Mouse (Mus musculus) hindbrain, embryonic 10.5 days (tissue): ENCODE data around the gene Agxt. TPM values are rescaled to one million over a fixed set of nuclear protein-coding genes. Genes with fewer than 3 reads are reported as not detected.
A peak's percentile ranks its signal among the peaks of the same experiment; 100 is the strongest.

Experiments
- DNase-seq: peaks from one replicate; pipeline ENCODE4 v3.0.0-alpha.2; 2017; ENCODE audit warnings: low spot score
- H3K27ac ChIP-seq: fragments of 300-500 bp; sonication (generic); 2 replicates; pipeline ENCODE4 v1.5.1; 2016; ENCODE audit warnings: mild to moderate bottlenecking, moderate library complexity
- H3K27me3 ChIP-seq: fragments of 300-500 bp; sonication (generic); 2 replicates; pipeline ENCODE4 v1.6.1; 2016; ENCODE audit warnings: mild to moderate bottlenecking; ENCODE audit not compliant: poor library complexity, insufficient read depth, severe bottlenecking
- H3K36me3 ChIP-seq: fragments of 300-500 bp; sonication (generic); 2 replicates; pipeline ENCODE4 v1.6.1; 2016; ENCODE audit warnings: mild to moderate bottlenecking, moderate library complexity
- H3K4me1 ChIP-seq: fragments of 300-500 bp; sonication (generic); replicated peaks from 2 replicates; pipeline ENCODE4 v1.6.1; 2016; ENCODE audit warnings: mild to moderate bottlenecking
- H3K4me3 ChIP-seq: fragments of 300-500 bp; sonication (generic); 2 replicates; pipeline ENCODE4 v1.5.1; 2016; ENCODE audit warnings: mild to moderate bottlenecking, moderate library complexity
- H3K9me3 ChIP-seq: fragments of 300-500 bp; sonication (generic); 2 replicates; pipeline ENCODE4 v1.6.1; 2016; ENCODE audit warnings: mild to moderate bottlenecking, moderate library complexity
- whole genome bisulfite sequencing: fragments of 180-500 bp; shearing (Covaris S2); methylation state at CpG from one replicate; pipeline ENCODE4 v1.1.7; 2016; 5-methylcytosine and 5-hydroxymethylcytosine counted together
- polyA plus RNA-seq: library from polyadenylated mRNA; unstranded; fragments of >200 nt; fragmentation: Nextera tagmentation; extraction: Ambion mirVana; gene quantifications from 2 replicates; pipeline ENCODE4 v1.2.1, GENCODE M21; 2016

Agxt gene
- polyA plus RNA-seq, 1 experiment from 2014 or later = not detected

DNA sequence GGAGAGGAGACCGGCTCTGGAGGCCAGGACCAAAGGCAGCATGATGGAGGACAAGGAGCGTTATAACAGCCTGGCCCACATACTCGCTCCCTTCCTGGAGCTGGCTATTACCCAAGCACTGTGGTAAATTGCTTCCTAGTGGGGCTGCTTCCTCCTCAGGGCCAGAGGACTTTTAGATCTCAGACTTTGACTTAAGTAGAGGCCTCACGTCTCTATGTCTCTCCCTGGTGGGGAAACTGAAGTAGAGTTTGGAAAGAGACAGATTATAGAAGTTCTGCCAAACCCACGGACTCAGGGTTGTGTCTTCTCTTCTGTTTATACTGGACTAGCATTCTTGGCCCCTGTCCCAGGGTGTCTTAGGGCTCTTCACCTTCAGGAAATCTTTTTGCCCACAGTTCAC is 9.8 kb upstream of the Agxt start:
- Histone ChIP-seq H3K9me3 (no peaks in the 10 kb centered on the region), H3K4me3 (no peak overlapping the region), H3K36me3 (no peaks in the 10 kb centered on the region), H3K27ac (no peak overlapping the region), H3K4me1 (peaks cover 19% of the 10 kb centered on the region), H3K27me3 (no peaks in the 10 kb centered on the region)
- DNase-seq = no peak
- WGBS = 73% methylated on average over 5 of the region's 5 CpGs

DNA sequence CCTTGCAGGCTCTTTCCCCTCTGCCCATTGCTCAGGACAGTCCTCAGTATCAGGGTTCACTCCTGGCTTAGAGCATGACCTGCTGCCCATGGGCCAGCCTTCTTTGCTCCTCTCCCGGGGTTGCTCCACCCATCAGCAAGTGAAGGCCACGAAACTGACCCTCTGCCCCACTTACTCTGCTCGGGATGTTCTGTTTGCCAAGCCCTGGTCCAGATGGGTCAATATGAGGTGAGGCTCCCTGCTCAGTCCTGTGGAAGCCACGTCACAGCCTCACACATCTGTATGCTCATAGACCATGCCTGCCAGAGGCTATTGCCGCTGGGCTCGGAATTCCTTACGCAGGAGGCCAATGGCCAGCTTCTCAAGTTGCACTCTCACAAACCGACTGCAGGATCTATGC is 6.8 kb upstream of the Agxt start:
- 83% methylated on average over 8 of the region's 8 CpGs for WGBS
- H3K4me3 ChIP-seq = no peak overlapping the region

DNA sequence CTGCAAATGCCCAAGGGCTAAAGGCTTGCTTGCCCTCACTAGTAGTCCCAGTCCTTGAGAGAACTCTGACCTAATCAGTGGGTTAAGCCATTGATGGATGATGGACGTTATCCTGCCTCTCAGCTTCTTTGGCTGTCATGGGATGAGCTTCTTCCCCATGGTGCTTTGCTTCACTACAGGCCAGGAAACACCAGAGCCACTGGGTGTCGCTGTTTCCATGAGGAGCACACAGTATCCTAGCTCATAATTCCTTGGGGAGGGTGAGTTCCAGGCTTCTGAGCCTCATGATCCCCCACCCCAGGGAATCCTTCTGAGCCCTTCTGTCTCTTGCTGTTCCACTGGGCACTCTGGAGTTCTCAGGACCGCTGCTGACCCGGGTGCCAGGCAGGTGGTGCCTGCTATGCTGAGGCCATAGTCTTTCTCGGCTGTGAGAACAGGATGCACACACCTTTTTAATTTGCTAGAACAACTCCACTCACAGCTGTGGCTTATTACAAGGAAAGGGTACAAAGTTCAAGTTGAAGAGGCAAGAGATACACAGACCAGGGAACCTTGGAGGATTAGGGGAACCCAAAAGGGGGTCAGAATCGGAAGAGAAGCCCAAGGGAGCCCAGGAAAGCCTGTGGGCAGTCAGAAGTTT is 6.2 kb upstream of the Agxt start:
- Histone ChIP-seq H3K36me3 (no peaks in the 10 kb centered on the region), H3K4me1 (peaks cover 19% of the 10 kb centered on the region), H3K27ac (peak overlapping the region; percentile 2; the same call in 1 of the 2 replicates), H3K9me3 (no peaks in the 10 kb centered on the region), H3K4me3 (no peak overlapping the region), H3K27me3 (no peaks in the 10 kb centered on the region)
- peak; percentile 63 for DNase-seq
- 28% methylated on average over 6 of the region's 6 CpGs for WGBS

More for the DNA sequence above, 6.8 kb upstream of the Agxt start:
- peaks cover 20% of the 10 kb centered on the region for H3K4me1 ChIP-seq
- no peaks in the 10 kb centered on the region for H3K36me3 ChIP-seq
- DNase-seq = no peak
- H3K27me3 ChIP-seq = no peaks in the 10 kb centered on the region
- no peak overlapping the region for H3K27ac ChIP-seq
- no peaks in the 10 kb centered on the region for H3K9me3 ChIP-seq

DNA sequence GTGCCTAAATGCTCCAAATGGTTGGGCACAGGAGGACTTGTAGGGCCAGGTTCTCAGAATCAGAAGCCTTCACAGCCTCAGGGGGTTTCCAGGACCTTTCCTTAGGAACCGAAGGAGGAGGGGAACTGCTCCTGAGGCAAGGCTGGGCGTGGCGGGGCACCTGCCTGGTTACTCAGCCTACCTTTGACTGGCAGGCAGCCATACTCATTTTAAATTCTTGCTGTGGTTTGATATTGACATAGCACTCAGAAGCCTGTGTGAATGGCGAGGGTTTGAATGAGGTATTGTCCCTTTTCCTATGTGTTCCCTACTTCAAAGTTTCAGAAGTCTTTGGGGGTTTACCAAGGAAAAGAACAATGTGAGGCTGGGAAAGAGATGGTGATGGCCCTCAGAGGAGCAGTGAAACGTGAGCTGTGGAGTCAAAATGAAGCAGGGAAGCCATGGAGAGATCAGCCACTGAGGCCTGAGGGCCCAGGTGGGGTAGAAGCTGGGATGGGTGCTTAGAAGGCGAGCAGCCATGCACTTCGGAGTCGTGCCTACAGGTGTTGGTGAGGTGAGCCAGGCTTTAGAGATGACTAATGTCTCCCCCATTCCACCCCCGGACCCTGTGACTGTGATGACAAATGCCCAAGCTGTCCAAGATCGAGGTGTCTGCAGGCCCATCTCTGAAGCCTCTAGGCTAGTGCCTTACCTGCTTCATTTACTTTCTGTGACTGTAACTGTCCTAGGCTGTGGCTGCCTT is 4.6 kb upstream of the Agxt start:
- Histone ChIP-seq H3K27me3 (no peaks in the 10 kb centered on the region), H3K9me3 (no peaks in the 10 kb centered on the region), H3K27ac (no peak overlapping the region), H3K4me1 (peaks cover 17% of the 10 kb centered on the region), H3K4me3 (no peak overlapping the region), H3K36me3 (no peaks in the 10 kb centered on the region)
- WGBS = 74% methylated on average over 10 of the region's 10 CpGs
- no peak for DNase-seq

DNA sequence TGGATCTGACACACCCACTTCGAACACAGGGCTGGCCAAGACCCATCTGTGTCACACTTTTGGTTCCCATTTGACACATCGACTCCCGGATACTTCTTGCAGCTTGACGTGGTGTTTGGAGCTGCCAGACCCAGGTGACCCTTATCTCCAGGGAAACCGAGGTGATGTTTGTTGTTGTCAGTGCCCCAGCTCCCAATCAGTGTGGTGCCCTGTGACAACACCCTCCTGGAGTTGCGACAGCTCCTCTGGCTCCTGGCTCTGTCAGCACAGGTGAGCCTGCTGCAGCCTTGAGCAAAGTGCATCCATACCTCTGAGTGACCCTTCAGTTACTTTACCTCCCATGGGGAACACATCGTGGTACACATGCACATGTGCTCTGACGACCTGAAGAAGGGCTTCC is 2.4 kb upstream of the Agxt start:
- 73% methylated on average over 8 of the region's 8 CpGs for WGBS
- Histone ChIP-seq H3K9me3 (no peaks in the 10 kb centered on the region), H3K4me1 (peaks cover 17% of the 10 kb centered on the region), H3K27ac (no peak overlapping the region), H3K36me3 (no peaks in the 10 kb centered on the region), H3K4me3 (no peak overlapping the region), H3K27me3 (no peaks in the 10 kb centered on the region)
- DNase-seq = no peak

DNA sequence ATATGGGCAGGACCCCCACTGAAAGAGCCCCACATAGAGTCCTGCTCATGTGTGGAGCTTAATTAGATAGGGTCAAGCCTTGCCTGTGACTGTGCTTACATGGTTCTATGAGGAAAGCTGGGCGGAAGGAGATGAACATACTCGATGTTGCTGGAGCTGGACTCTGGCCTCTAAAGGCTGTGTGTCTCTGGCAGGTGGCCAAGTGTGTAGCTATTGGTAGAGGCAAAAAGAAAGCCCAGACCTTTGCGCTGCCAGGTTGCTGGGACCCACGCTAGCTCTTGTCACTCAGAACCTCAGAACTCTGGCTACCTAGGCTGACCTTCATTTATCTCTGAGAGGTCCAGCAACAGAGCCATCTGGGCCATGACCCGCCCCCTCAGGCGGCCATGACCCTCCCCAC is 3.5 kb downstream of the Agxt start:
- Histone ChIP-seq H3K4me1 (peaks cover 5% of the 10 kb centered on the region; the same call in 1 of the 2 replicates), H3K27ac (no peak overlapping the region), H3K9me3 (no peaks in the 10 kb centered on the region), H3K27me3 (no peaks in the 10 kb centered on the region), H3K36me3 (no peaks in the 10 kb centered on the region), H3K4me3 (no peak overlapping the region)
- WGBS = 85% methylated on average over 6 of the region's 6 CpGs
- no peak for DNase-seq

DNA sequence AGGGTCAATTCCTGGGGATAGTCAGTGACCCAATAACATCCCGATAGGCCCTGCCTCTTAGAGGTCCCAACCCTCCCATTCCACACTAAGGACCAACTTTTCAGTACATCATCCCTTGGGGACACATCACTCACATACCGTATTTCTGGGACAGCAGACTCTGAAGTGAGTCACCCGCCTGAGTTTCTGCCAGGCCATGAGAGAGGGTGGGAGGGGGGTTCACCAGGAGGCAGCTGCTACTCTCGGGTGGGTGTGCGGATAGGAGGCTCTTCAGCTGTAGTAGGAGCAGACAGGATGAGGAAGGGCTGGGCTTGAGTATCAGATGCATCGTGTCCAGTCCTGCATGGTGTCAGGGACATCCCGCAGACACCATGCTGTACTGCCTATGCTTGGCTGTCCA is 4.7 kb downstream of the Agxt start:
- Histone ChIP-seq H3K9me3 (no peaks in the 10 kb centered on the region), H3K4me3 (no peak overlapping the region), H3K27ac (no peak overlapping the region), H3K36me3 (no peaks in the 10 kb centered on the region), H3K27me3 (no peaks in the 10 kb centered on the region), H3K4me1 (peaks cover 14% of the 10 kb centered on the region; the same call in 1 of the 2 replicates)
- 88% methylated on average over 7 of the region's 7 CpGs for WGBS
- DNase-seq = no peak

DNA sequence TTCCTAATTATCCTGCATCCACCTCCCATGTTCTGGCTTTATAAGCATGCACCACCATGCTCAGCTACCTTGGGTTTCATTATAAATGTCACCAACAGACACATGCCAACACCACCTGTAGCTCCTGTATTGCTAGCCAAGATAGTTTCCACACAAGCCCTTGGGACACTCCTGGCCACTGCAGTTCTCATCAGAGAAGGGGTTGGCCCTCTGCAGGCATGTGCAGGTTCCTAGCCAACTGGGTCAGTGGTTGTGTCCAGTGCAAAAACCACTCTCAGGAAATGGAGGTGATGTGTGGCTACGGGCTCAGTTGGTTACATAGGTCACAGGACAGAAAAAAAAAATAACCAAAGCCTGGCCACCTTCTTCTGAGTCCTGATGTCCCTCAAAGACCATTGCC is 7.8 kb downstream of the Agxt start:
- peaks cover 14% of the 10 kb centered on the region; the same call in 1 of the 2 replicates for H3K4me1 ChIP-seq
- WGBS = 75% methylated on average over 1 of the region's 1 CpGs
- H3K27me3 ChIP-seq = no peaks in the 10 kb centered on the region
- no peaks in the 10 kb centered on the region for H3K36me3 ChIP-seq
- no peak overlapping the region for H3K4me3 ChIP-seq
- no peak overlapping the region for H3K27ac ChIP-seq
- DNase-seq = no peak
- H3K9me3 ChIP-seq = no peaks in the 10 kb centered on the region

DNA sequence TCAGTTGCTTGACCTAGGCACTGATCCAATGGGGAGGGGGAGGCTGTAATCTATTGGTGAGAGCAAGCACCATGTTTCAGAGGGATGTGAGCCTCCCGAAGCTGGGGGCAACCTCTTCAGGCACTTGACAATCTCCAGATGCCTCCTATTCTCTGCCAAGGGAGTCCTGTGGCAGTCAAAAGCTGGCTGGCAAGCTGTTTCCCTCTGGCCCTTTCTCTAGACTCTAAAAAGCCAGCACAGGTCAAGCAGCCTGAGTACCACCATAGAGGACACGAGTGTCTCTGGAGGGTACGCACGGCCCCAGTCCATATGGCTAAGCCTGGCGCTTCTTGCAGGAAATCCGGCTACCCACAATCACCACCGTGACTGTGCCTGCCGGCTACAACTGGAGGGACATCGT is 9.1 kb downstream of the Agxt start:
- no peaks in the 10 kb centered on the region for H3K36me3 ChIP-seq
- no peak for DNase-seq
- peaks cover 10% of the 10 kb centered on the region; the same call in 1 of the 2 replicates for H3K4me1 ChIP-seq
- WGBS = 86% methylated on average over 9 of the region's 9 CpGs
- no peaks in the 10 kb centered on the region for H3K9me3 ChIP-seq
- H3K27me3 ChIP-seq = no peaks in the 10 kb centered on the region
- no peak overlapping the region for H3K27ac ChIP-seq
- H3K4me3 ChIP-seq = no peak overlapping the region

DNA sequence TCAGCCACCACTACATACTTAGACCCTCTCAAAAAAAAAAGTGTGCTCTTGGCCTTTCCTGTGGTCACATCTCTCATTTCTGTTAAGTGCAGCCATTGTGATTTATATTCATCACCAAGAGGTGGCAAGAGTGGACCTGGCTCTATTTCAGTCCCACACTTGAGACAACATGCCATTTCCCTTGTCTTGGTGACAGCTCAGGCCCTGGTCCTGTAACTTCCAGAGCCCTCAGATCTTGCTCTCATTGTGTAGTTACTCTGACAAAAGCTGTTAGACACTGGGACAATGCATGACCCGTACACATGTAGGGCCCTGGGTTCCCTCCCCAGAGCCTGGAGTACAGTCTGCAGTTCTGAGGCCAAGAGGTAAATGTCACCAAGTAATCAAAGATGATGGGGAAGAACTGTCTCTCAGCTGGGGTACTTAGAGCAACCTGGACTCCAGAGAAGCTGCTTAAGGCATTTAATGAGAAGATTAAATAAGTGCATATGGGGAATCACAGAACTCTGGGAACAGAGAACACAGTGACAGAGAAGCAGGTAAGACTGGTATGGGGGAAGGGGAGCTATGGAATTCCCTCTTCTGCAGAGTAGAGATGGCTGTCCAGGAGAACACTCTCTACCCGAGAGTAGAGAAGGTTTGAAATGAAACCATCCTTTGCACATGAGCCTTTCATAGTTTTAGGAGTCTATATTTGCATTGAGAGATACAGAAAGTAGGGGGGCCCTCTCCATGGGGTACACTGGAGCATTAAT is 16.0 kb downstream of the Agxt start:
- no peak for DNase-seq
- Histone ChIP-seq H3K4me1 (no peaks in the 10 kb centered on the region), H3K9me3 (no peaks in the 10 kb centered on the region), H3K4me3 (no peak overlapping the region), H3K36me3 (no peaks in the 10 kb centered on the region), H3K27me3 (no peaks in the 10 kb centered on the region), H3K27ac (no peak overlapping the region)
- WGBS = 75% methylated on average over 2 of the region's 2 CpGs

DNA sequence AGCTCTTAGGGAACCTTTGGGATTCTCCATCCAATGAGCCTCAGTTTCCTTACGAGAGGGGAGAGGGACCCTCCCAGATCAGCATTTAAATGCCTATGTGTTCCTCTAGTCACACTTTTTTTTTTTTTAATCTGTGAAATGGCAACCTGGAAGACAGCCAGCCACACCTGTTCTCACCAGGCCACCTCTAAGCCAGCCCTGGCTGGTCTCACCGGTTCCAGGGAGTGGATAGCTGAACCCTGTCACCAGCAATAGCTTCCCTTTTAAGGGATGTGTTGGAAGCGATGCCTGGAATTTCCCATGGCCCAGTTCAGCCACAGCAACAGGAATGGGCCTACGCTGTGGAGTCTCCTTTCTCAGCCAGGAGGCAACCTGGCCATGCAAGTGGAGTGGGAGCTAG is 22.5 kb downstream of the Agxt start:
- H3K27me3 ChIP-seq = no peaks in the 10 kb centered on the region
- H3K4me3 ChIP-seq = no peak overlapping the region
- no peaks in the 10 kb centered on the region for H3K9me3 ChIP-seq
- no peak for DNase-seq
- peaks cover 19% of the 10 kb centered on the region for H3K4me1 ChIP-seq
- H3K36me3 ChIP-seq = no peaks in the 10 kb centered on the region
- no peak overlapping the region for H3K27ac ChIP-seq
- WGBS = 79% methylated on average over 4 of the region's 4 CpGs

DNA sequence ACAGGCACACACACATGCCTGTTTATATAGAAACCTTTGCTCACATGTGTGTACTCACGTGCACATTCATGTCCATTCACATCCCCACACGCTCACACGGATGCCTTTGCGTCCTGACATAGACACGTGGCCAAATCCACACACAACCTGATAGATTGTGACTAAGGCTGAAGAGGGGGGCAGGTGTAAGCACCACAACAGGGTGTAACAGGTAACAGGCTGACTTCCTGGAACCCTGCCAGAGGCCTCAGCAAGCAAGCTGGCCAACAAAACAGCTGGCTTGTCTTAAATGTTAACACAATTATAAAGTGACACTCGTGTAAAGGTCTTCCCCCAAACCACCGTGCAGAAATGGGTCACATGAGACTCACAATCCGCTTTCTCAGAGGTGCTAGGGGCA is 23.9 kb downstream of the Agxt start:
- H3K27me3 ChIP-seq = no peaks in the 10 kb centered on the region
- H3K27ac ChIP-seq = no peak overlapping the region
- 92% methylated on average over 8 of the region's 8 CpGs for WGBS
- no peak for DNase-seq
- H3K4me3 ChIP-seq = no peak overlapping the region
- no peaks in the 10 kb centered on the region for H3K36me3 ChIP-seq
- H3K4me1 ChIP-seq = peaks cover 19% of the 10 kb centered on the region
- no peaks in the 10 kb centered on the region for H3K9me3 ChIP-seq
